Mouse (Mus musculus) embryonic facial prominence, embryonic 10.5 days (tissue): ENCODE data around the gene Klk1b27. TPM values are rescaled to one million over a fixed set of nuclear protein-coding genes. Genes with fewer than 3 reads are reported as not detected.
"Not testable (repeated sequence)": the region's sequence is repeated elsewhere in the genome, so short reads cannot be mapped to it uniquely, and the experiment has no call there.

Source experiments
- DNase-seq: peaks from one replicate; pipeline ENCODE4 v3.0.0-alpha.2; 2017; ENCODE audit warnings: low spot score
- H3K27ac ChIP-seq: fragments of 300-500 bp; sonication (generic); replicated peaks from 2 replicates; pipeline ENCODE4 v1.5.1; 2016; ENCODE audit warnings: mild to moderate bottlenecking
- H3K27me3 ChIP-seq: fragments of 300-500 bp; sonication (generic); replicated peaks from 2 replicates; pipeline ENCODE4 v1.6.1; 2016; ENCODE audit warnings: low read depth, mild to moderate bottlenecking; ENCODE audit not compliant: poor library complexity, severe bottlenecking
- H3K36me3 ChIP-seq: fragments of 300-500 bp; sonication (generic); replicated peaks from 2 replicates; pipeline ENCODE4 v1.6.1; 2016; ENCODE audit warnings: mild to moderate bottlenecking, moderate library complexity
- H3K4me1 ChIP-seq: fragments of 300-500 bp; sonication (generic); 2 replicates; pipeline ENCODE4 v1.6.1; 2016
- H3K4me3 ChIP-seq: fragments of 300-500 bp; sonication (generic); 2 replicates; pipeline ENCODE4 v1.5.1; 2016; ENCODE audit warnings: mild to moderate bottlenecking, moderate library complexity
- H3K9me3 ChIP-seq: fragments of 300-500 bp; sonication (generic); 2 replicates; pipeline ENCODE4 v1.6.1; 2016; ENCODE audit warnings: mild to moderate bottlenecking
- WGBS: fragments of 180-500 bp; shearing (Covaris S2); methylation state at CpG from one replicate; pipeline ENCODE4 v1.1.7; 2016; 5-methylcytosine and 5-hydroxymethylcytosine counted together
- polyA plus RNA-seq: library from polyadenylated mRNA; unstranded; fragments of >200 nt; fragmentation: Nextera tagmentation; extraction: Ambion mirVana; gene quantifications from 2 replicates; pipeline ENCODE4 v1.2.1, GENCODE M21; 2016

Klk1b27 gene
- polyA plus RNA-seq = not detected in 2 replicates

DNA sequence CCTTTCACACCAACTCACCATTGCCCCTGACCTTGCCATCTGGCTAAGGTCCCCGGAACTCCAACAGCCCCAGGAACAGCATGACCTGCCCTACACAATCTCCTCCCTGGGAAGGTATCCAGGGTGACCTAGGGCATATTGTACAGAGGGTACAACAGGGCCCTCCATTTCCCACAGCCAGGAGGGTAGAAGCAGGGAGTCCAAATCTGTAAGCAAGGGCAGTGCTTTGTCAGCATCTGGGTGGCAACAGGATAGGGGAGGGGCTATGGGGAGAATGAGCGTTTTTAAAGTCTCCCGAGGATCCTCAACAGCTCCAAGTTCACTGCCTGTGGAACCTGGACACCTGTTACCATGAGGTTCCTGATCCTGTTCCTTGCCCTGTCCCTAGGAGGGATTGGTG lies at the start of gene Klk1b27:
Gene Klk1b27 (plus strand): TSS at position 301 of the 400 bp plus-strand sequence.
- H3K36me3 ChIP-seq, H3K27ac ChIP-seq, H3K4me1 ChIP-seq, H3K27me3 ChIP-seq, DNase-seq, H3K4me3 ChIP-seq, H3K9me3 ChIP-seq: not testable (repeated sequence)
- WGBS = 80% methylated on average over 3 of the region's 3 CpGs

DNA sequence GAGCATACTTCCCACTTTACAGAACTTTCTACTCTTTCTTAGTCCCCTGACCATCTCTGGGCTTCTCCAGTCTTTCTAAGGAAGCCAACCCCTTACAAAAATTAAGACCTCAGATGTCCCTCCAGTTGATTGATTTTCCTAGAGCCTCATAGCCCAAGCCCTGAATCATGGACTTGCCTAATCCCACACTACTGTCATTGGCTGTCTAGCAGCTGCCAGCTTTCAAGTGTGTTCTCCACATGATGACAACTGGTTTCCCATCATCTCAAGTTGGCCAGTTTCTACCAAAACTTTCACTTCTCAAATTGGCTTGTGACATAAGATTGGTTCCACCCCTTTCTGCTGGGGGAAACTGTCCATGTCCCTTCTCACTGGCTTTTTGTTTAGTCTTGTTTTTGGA lies 47.2 kb upstream of the Klk1b27 start:
- H3K4me3 ChIP-seq = no peak overlapping the region
- DNase-seq = no peak
- no peaks in the 10 kb centered on the region for H3K36me3 ChIP-seq

DNA sequence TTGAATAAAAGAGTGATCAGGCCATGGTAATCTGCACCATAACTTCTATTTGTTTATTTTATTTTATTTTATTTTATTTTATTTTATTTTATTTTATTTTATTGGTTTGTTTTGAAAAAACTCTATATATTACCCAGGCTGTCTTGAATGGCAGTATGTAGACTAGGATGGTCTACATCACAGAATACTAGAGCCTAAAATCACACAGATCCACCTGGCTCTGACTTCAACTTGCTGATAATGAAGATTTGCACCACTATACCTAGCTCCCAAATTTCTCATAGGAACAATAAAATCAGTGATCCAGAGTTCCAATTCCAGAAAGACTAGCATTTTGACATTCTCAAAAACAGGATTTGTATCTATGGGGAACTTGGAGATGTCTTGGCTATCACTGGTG lies 40.2 kb upstream of the Klk1b27 start, which contains the start of gene Klk1b26:
Gene Klk1b26 (plus strand): TSS at position 301 of the 400 bp plus-strand sequence.
- not testable (repeated sequence) for H3K36me3 ChIP-seq, H3K9me3 ChIP-seq, H3K4me1 ChIP-seq, DNase-seq, H3K4me3 ChIP-seq, H3K27ac ChIP-seq, H3K27me3 ChIP-seq

More for the DNA sequence above, 47.2 kb upstream of the Klk1b27 start:
- H3K27ac ChIP-seq = no peak overlapping the region
- no peaks in the 10 kb centered on the region for H3K4me1 ChIP-seq
- no peaks in the 10 kb centered on the region for H3K27me3 ChIP-seq
- no peaks in the 10 kb centered on the region for H3K9me3 ChIP-seq

DNA sequence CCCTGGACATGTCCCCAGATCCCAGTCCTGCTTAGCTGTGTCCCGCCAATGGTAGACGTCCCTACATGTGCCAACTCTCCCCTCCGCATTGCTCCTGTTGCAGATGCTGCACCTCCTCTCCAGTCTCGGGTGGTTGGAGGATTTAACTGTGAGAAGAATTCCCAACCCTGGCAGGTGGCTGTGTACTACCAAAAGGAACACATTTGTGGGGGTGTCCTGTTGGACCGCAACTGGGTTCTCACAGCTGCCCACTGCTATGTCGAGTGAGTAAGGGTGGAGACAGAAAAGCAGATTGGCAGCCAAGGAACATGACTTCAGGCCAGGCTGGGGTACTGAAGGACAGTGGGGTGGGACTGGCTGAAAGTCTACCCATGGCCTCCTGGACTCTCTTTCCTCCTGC lies 37.4 kb upstream of the Klk1b27 start:
- not testable (repeated sequence) for DNase-seq, H3K27me3 ChIP-seq, H3K9me3 ChIP-seq, H3K4me1 ChIP-seq, H3K27ac ChIP-seq, H3K4me3 ChIP-seq, H3K36me3 ChIP-seq
- 88% methylated on average over 6 of the region's 6 CpGs for WGBS

DNA sequence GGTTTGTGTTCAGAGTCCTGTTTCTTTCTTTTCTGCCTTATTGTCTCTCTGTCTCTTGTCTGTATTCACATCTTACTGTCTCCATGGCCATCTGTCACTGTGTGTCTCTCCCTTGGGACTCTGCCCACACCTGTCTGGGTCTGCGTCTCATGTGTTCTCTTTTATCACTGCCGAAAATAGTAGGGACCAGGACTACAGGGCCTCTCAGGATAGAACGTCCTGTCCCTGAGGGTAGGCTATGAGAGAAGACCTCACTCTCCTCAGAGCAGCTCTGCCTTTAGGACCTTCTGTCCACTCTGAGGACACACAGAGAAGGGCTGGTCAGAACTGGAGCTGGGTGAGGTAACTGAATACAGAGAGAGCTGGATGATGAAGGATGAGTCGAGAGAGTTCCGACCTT lies 37.0 kb upstream of the Klk1b27 start:
- DNase-seq = no peak
- Histone ChIP-seq H3K4me1 (no peaks in the 10 kb centered on the region), H3K27me3 (no peaks in the 10 kb centered on the region), H3K9me3 (no peaks in the 10 kb centered on the region), H3K4me3 (no peak overlapping the region), H3K36me3 (no peaks in the 10 kb centered on the region), H3K27ac (no peak overlapping the region)
- WGBS = 88% methylated on average over 5 of the region's 5 CpGs

DNA sequence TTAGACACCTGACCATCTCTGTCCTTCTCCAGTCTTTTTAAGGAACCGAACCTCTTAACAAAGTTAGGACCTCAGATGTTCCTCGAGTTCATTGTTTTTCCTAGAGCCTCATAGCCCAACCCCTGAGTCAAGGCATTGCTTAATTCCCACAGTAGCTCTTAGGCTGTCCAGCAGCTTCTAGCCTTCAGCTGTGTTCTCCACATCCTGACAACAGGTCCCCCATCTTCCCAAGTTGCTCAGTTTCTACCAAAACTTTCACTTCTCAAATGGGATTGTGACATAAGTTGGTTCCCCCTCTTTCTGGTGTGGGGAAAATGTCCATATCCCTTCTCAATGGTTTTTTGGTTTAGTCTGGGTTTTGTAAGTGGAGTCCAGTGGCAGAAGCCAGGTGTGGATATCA lies 20.0 kb downstream of the Klk1b27 start:
- Histone ChIP-seq H3K4me1 (no peaks in the 10 kb centered on the region), H3K27ac (no peak overlapping the region), H3K9me3 (no peaks in the 10 kb centered on the region), H3K4me3 (no peak overlapping the region), H3K36me3 (no peaks in the 10 kb centered on the region), H3K27me3 (no peaks in the 10 kb centered on the region)
- DNase-seq = no peak
- WGBS = 78% methylated on average over 2 of the region's 2 CpGs

DNA sequence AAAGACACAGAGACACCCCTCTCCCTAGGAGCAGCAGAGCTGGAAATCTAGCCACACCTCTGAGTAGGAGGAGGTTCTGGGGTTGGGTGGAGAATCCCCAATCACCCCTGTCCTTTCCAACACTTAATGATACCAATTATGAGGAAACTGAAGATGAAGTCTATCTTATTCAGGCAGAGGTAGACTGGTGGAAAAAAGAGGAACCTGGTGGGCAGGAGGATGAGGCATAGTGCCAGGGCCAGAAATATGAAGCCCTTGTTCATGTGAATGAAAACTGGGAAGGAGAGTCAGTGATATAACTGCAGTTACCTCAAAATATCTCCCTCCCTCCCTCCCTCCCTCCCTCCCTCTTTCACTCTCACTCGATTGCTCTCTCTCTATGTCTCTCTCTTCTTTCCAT lies 25.6 kb downstream of the Klk1b27 start:
- no peak overlapping the region for H3K27ac ChIP-seq
- no peaks in the 10 kb centered on the region for H3K36me3 ChIP-seq
- H3K4me1 ChIP-seq = no peaks in the 10 kb centered on the region
- no peaks in the 10 kb centered on the region for H3K27me3 ChIP-seq
- WGBS = 100% methylated on average over 1 of the region's 1 CpGs
- H3K9me3 ChIP-seq = peaks cover 2% of the 10 kb centered on the region; the same call in 1 of the 2 replicates
- H3K4me3 ChIP-seq = no peak overlapping the region
- DNase-seq = no peak

DNA sequence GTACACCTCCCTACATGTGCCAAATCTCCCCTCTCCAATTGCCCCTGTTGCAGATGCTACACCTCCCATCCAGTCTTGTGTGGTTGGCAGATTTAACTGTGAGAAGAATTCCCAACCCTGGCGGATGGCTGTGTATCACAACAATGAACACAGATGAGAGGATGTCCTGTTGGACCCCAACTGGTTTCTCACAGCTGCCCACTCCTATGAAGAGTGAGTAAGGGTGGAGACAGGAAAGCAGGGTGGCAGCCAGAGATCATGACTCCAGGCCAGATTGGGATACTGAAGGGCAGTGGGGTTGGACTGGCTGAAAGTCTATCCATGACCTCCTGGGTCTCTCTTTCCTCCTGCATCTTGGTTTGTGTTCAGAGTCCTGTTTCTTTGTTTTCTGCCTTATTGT lies 44.0 kb downstream of the Klk1b27 start:
- H3K4me1 ChIP-seq = no peaks in the 10 kb centered on the region
- H3K4me3 ChIP-seq = no peak overlapping the region
- DNase-seq = no peak
- no peak overlapping the region for H3K27ac ChIP-seq
- no peaks in the 10 kb centered on the region for H3K27me3 ChIP-seq
- H3K36me3 ChIP-seq = no peaks in the 10 kb centered on the region
- no peaks in the 10 kb centered on the region for H3K9me3 ChIP-seq
- whole genome bisulfite sequencing = 80% methylated on average over 1 of the region's 1 CpGs

DNA sequence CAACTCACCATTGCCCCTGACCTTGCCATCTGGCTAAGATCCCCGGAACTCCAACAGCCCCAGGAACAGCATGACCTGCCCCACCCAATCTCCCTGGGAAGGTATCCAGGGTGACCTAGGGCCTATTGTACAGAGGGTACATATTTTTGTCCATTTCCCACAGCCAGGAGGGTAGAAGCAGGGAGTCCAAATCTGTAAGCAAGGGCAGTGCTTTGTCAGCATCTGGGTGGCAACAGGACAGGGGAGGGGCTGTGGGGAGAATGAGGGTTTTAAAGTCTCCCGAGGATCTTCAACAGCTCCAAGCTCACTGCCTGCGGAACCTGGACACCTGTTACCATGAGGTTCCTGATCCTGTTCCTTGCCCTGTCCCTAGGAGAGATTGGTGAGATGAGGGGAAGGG lies 49.9 kb downstream of the Klk1b27 start, which contains the start of gene Klk1b21:
Gene Klk1b21 (plus strand): TSS at position 301 of the 400 bp plus-strand sequence.
- not testable (repeated sequence) for H3K9me3 ChIP-seq, H3K36me3 ChIP-seq, H3K27me3 ChIP-seq, H3K27ac ChIP-seq, H3K4me1 ChIP-seq, H3K4me3 ChIP-seq, DNase-seq
- 87% methylated on average over 3 of the region's 3 CpGs for WGBS

Other genes with a start within 250 kb of the Klk1b27 start
- gene Klk7, start 241.0 kb upstream of the Klk1b27 start, polyA plus RNA-seq = not detected in 2 replicates
- not detected in 2 replicates for gene Klk6, start 227.8 kb upstream of the Klk1b27 start, polyA plus RNA-seq
- not detected in 2 replicates for gene Klk5, start 210.3 kb upstream of the Klk1b27 start, polyA plus RNA-seq
- not detected in 2 replicates for gene Klk4, start 171.1 kb upstream of the Klk1b27 start, polyA plus RNA-seq
- gene Klk15, start 118.5 kb upstream of the Klk1b27 start, polyA plus RNA-seq = not detected in 2 replicates
- not detected in 2 replicates for gene Klk1b8, start 101.6 kb upstream of the Klk1b27 start, polyA plus RNA-seq
- not detected in 2 replicates for gene Klk1b1, start 85.5 kb upstream of the Klk1b27 start, polyA plus RNA-seq
- gene Klk1b9, start 76.2 kb upstream of the Klk1b27 start, polyA plus RNA-seq = not detected in 2 replicates
- not detected in 2 replicates for gene Klk1b11, start 56.4 kb upstream of the Klk1b27 start, polyA plus RNA-seq
- not detected in 2 replicates for gene Klk1b26, start 40.1 kb upstream of the Klk1b27 start, polyA plus RNA-seq
- not detected in 2 replicates for gene Klk1b21, start 50.0 kb downstream of the Klk1b27 start, polyA plus RNA-seq
- gene Klk1b22, start 60.4 kb downstream of the Klk1b27 start, polyA plus RNA-seq = not detected in 2 replicates
- gene Klk1b16, start 84.5 kb downstream of the Klk1b27 start, polyA plus RNA-seq = not detected in 2 replicates
- not detected in 2 replicates for gene Klk1b24, start 135.9 kb downstream of the Klk1b27 start, polyA plus RNA-seq
- not detected in 2 replicates for gene Klk1b3, start 145.9 kb downstream of the Klk1b27 start, polyA plus RNA-seq
- gene Klk1b4, start 155.1 kb downstream of the Klk1b27 start, polyA plus RNA-seq = not detected in 2 replicates
- not detected in 2 replicates for gene Klk1b5, start 163.7 kb downstream of the Klk1b27 start, polyA plus RNA-seq
- gene Klk1, start 173.1 kb downstream of the Klk1b27 start, polyA plus RNA-seq = not detected in 2 replicates
- 0.10 TPM in 1 of 2 replicates, not detected in the other for gene Gm36864, start 183.9 kb downstream of the Klk1b27 start, polyA plus RNA-seq
- 1.1 TPM in 2 replicates for gene 1700028J19Rik, start 194.4 kb downstream of the Klk1b27 start, polyA plus RNA-seq
- gene 2410002F23Rik, start 194.4 kb downstream of the Klk1b27 start, polyA plus RNA-seq = 197 and 214 TPM in 2 replicates
- gene Acp4, start 205.1 kb downstream of the Klk1b27 start, polyA plus RNA-seq = 0.16 TPM in 1 of 2 replicates, not detected in the other
- not detected in 2 replicates for gene Gm15517, start 209.2 kb downstream of the Klk1b27 start, polyA plus RNA-seq